Mouse (Mus musculus): ENCODE results near the gene Hspbap1. TPM values are rescaled to one million over a fixed set of nuclear protein-coding genes. Genes with fewer than 3 reads are reported as not detected.

Hspbap1 gene
- total and polyA plus RNA-seq, 2 experiments from 2014 or later, result 4.7 to 5.3 TPM

- H3K4me3 ChIP-seq (ENCODE audit: low read depth, low read length), result peak overlapping the region; percentile 69
- H3K27ac ChIP-seq (ENCODE audit: low read depth, low read length), result 0 out of 2 replicates have a peak overlapping the region, but pooled peaks have one; percentile 2
- H3K27me3 ChIP-seq (ENCODE audit: insufficient read depth, low read length), result no peaks in the 10 kb centered on the region
- H3K4me2 ChIP-seq (ENCODE audit: low read depth, low read length, poor library complexity, severe bottlenecking), result peak overlapping the region; percentile 85
- WGBS, result 21% methylated on average over 6 of the region's 6 CpGs
- no peaks in the 10 kb centered on the region for H3K36me3 ChIP-seq (ENCODE audit: insufficient read depth, low read length)
- H3K4me1 ChIP-seq (ENCODE audit: insufficient read depth, low read length), result peaks cover 18% of the 10 kb centered on the region
- ATAC-seq (ENCODE audit: low FRiP score) (no peak), DNase-seq (ENCODE audit: low spot score) (no peak)
- H3K9me3 ChIP-seq (ENCODE audit: low read length), result no peaks in the 10 kb centered on the region
- peak overlapping the region; percentile 89 for H3K9ac ChIP-seq (replicated peaks; ENCODE audit: low read length, poor library complexity, severe bottlenecking)
- TF ChIP-seq CTCF (IDR thresholded peaks at IDR 0.05), result no peak
Measured at GRCm38 (mm10) chr16:35768469-35768784, 1.7 kb upstream of the Hspbap1 start.

DNA sequence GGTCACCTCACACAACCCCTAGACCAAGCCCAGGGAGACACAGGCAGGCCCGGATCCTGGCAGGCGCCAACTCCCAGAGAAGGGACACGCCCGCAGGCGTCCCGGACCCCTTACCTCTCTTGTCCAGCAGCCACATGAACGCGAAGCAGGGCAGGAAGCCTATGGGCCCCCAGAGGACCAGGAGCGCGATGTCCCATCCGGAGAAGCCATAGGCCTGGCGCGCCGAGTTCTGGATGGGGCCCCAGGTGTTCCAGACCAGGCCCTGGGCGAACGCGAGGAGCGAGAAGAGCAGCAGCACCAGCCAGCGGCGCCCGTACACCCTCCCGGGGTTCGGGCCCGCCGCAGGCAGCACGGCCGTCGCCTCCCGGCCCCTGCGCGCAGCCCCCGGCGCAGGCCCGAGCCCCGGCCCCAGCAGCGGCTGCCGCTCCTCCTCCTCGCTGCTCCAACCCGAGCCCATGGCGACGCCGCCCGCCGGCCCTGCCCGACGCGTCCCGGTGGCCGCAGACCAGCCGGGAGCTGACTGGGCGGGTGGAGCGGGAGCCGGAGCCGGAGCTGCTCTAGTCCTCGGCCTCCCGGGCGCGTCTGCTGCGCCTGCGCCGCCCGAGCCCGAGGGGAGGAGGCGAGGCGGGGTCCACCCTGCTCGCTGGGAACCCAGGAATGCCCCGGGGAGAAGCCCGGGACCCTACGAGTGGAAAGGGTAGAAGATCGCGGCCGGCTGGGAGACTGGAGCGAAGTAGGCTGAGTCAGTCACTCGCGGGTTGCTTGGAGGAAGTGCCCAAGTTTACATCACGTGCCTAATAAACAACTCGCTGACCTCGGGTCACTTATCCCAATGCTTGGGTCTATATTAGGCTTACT, 1.2 kb upstream of the Hspbap1 start, which contains the start of gene Dirc2:
Dirc2 (minus strand) TSS at position 572 of the 858 bp plus-strand sequence.
- TF ChIP-seq CTCF (IDR thresholded peaks at IDR 0.05), result no peak
- DNase-seq (ENCODE audit: low spot score) (peak; percentile 61), ATAC-seq (ENCODE audit: low FRiP score) (peak; percentile 79)
- H3K9ac ChIP-seq (replicated peaks; ENCODE audit: low read length, poor library complexity, severe bottlenecking), result peak within 1 kb of the TSS; percentile 89
- H3K4me3 ChIP-seq (ENCODE audit: low read depth, low read length), result peak within 1 kb of the TSS; percentile 69
- 0 out of 2 replicates have a peak within 1 kb of the TSS, but pooled peaks have one; percentile 2 for H3K27ac ChIP-seq (ENCODE audit: low read depth, low read length)
- WGBS, result 0% methylated on average over 58 of the region's 78 CpGs
- H3K4me1 ChIP-seq (ENCODE audit: insufficient read depth, low read length), result peaks cover 18% of the 10 kb centered on the region
- H3K27me3 ChIP-seq (ENCODE audit: insufficient read depth, low read length), result no peaks in the 10 kb centered on the region
- H3K4me2 ChIP-seq (ENCODE audit: low read depth, low read length, poor library complexity, severe bottlenecking), result peak within 1 kb of the TSS; percentile 85
- no peaks in the 10 kb centered on the region for H3K9me3 ChIP-seq (ENCODE audit: low read length)
- no peaks in the 10 kb centered on the region for H3K36me3 ChIP-seq (ENCODE audit: insufficient read depth, low read length)

GRCm38 (mm10) chr16:35771141-35771540, 966 bp downstream of the Hspbap1 start:
- ATAC-seq (ENCODE audit: low FRiP score) (no peak), DNase-seq (ENCODE audit: low spot score) (no peak)
- no peak for TF ChIP-seq CTCF (IDR thresholded peaks at IDR 0.05)
- peaks cover 18% of the 10 kb centered on the region for H3K4me1 ChIP-seq (ENCODE audit: insufficient read depth, low read length)
- H3K9me3 ChIP-seq (ENCODE audit: low read length), result no peaks in the 10 kb centered on the region
- no peaks in the 10 kb centered on the region for H3K27me3 ChIP-seq (ENCODE audit: insufficient read depth, low read length)
- H3K36me3 ChIP-seq (ENCODE audit: insufficient read depth, low read length), result no peaks in the 10 kb centered on the region
- WGBS, result 21% methylated on average over 8 of the region's 8 CpGs
- peak overlapping the region; percentile 85 for H3K4me2 ChIP-seq (ENCODE audit: low read depth, low read length, poor library complexity, severe bottlenecking)
- no peak overlapping the region for H3K9ac ChIP-seq (replicated peaks; ENCODE audit: low read length, poor library complexity, severe bottlenecking)
- H3K27ac ChIP-seq (ENCODE audit: low read depth, low read length), result no peak overlapping the region
- H3K4me3 ChIP-seq (ENCODE audit: low read depth, low read length), result peak overlapping the region; percentile 69

- WGBS, result 92% methylated on average over 5 of the region's 5 CpGs
- peaks cover 14% of the 10 kb centered on the region for H3K4me1 ChIP-seq (ENCODE audit: insufficient read depth, low read length)
- no peaks in the 10 kb centered on the region for H3K27me3 ChIP-seq (ENCODE audit: insufficient read depth, low read length)
- H3K27ac ChIP-seq (ENCODE audit: low read depth, low read length), result no peak overlapping the region
- H3K4me3 ChIP-seq (ENCODE audit: low read depth, low read length), result no peak overlapping the region; the same call in 1 of the 2 replicates
- no peaks in the 10 kb centered on the region for H3K36me3 ChIP-seq (ENCODE audit: insufficient read depth, low read length)
- TF ChIP-seq CTCF (IDR thresholded peaks at IDR 0.05), result peak; percentile 34
- H3K4me2 ChIP-seq (ENCODE audit: low read depth, low read length, poor library complexity, severe bottlenecking), result no peak overlapping the region
- DNase-seq (ENCODE audit: low spot score) (no peak), ATAC-seq (ENCODE audit: low FRiP score) (no peak)
- no peaks in the 10 kb centered on the region for H3K9me3 ChIP-seq (ENCODE audit: low read length)
- no peak overlapping the region for H3K9ac ChIP-seq (replicated peaks; ENCODE audit: low read length, poor library complexity, severe bottlenecking)
Measured at GRCm38 (mm10) chr16:35771606-35772005, 1.4 kb downstream of the Hspbap1 start.

- WGBS, result 91% methylated on average over 5 of the region's 5 CpGs
- no peak for TF ChIP-seq CTCF (IDR thresholded peaks at IDR 0.05)
- no peak overlapping the region for H3K9ac ChIP-seq (replicated peaks; ENCODE audit: low read length, poor library complexity, severe bottlenecking)
- no peaks in the 10 kb centered on the region for H3K9me3 ChIP-seq (ENCODE audit: low read length)
- H3K27me3 ChIP-seq (ENCODE audit: insufficient read depth, low read length), result no peaks in the 10 kb centered on the region
- H3K27ac ChIP-seq (ENCODE audit: low read depth, low read length), result no peak overlapping the region
- H3K36me3 ChIP-seq (ENCODE audit: insufficient read depth, low read length), result no peaks in the 10 kb centered on the region
- peaks cover 12% of the 10 kb centered on the region for H3K4me1 ChIP-seq (ENCODE audit: insufficient read depth, low read length)
- DNase-seq (ENCODE audit: low spot score) (no peak), ATAC-seq (ENCODE audit: low FRiP score) (no peak)
- no peak overlapping the region for H3K4me2 ChIP-seq (ENCODE audit: low read depth, low read length, poor library complexity, severe bottlenecking)
- H3K4me3 ChIP-seq (ENCODE audit: low read depth, low read length), result no peak overlapping the region
Measured at GRCm38 (mm10) chr16:35772598-35772997, 2.4 kb downstream of the Hspbap1 start.

DNA sequence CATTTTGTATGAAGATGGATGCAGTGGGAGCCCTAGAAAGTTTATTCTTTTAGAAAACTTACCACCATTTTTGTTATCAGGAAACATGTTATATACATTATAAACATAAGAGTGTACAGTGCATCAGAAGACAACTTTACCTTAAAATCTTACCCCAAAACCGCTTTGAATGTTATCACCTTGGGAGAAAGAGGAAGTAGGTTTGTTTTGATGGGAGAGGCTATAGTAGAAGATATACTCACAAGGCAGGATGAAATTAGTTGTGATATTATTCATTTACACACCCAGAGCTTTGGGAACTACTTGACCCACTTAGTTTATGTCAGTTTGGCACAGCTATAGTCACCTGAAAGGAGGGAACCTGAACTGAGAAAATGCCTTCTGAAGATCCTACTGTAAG, 5.7 kb downstream of the Hspbap1 start:
- Histone ChIP-seq H3K27ac (ENCODE audit: low read depth, low read length) (no peak overlapping the region), H3K4me1 (ENCODE audit: insufficient read depth, low read length) (peaks cover 3% of the 10 kb centered on the region; the same call in 1 of the 2 replicates), H3K36me3 (ENCODE audit: insufficient read depth, low read length) (no peaks in the 10 kb centered on the region), H3K9ac (replicated peaks; ENCODE audit: low read length, poor library complexity, severe bottlenecking) (no peak overlapping the region), H3K4me2 (ENCODE audit: low read depth, low read length, poor library complexity, severe bottlenecking) (no peak overlapping the region), H3K4me3 (ENCODE audit: low read depth, low read length) (no peak overlapping the region), H3K27me3 (ENCODE audit: insufficient read depth, low read length) (no peaks in the 10 kb centered on the region), H3K9me3 (ENCODE audit: low read length) (no peaks in the 10 kb centered on the region)
- 94% methylated on average over 1 of the region's 1 CpGs for WGBS
- ATAC-seq (ENCODE audit: low FRiP score) (no peak), DNase-seq (ENCODE audit: low spot score) (no peak)
- no peak for TF ChIP-seq CTCF (IDR thresholded peaks at IDR 0.05)
